Mouse (Mus musculus) limb, embryonic 10.5 days (tissue): ENCODE results near the gene Kif21b. TPM values are rescaled to one million over a fixed set of nuclear protein-coding genes. Genes with fewer than 3 reads are reported as not detected.

Experiments
- DNase-seq: peaks from one replicate; pipeline ENCODE4 v3.0.0-alpha.2; 2017; ENCODE audit warnings: low spot score
- H3K27ac ChIP-seq: fragments of 300-500 bp; sonication (generic); 2 replicates; pipeline ENCODE4 v1.5.1; 2016; ENCODE audit warnings: mild to moderate bottlenecking
- H3K27me3 ChIP-seq: fragments of 300-500 bp; sonication (generic); 2 replicates; pipeline ENCODE4 v1.6.1; 2016; ENCODE audit warnings: low read depth, mild to moderate bottlenecking; ENCODE audit not compliant: poor library complexity, severe bottlenecking
- H3K36me3 ChIP-seq: fragments of 300-500 bp; sonication (generic); 2 replicates; pipeline ENCODE4 v1.6.1; 2016; ENCODE audit warnings: mild to moderate bottlenecking, moderate library complexity
- H3K4me1 ChIP-seq: fragments of 300-500 bp; sonication (generic); 2 replicates; pipeline ENCODE4 v1.6.1; 2016
- H3K4me3 ChIP-seq: fragments of 300-500 bp; sonication (generic); 2 replicates; pipeline ENCODE4 v1.5.1; 2016; ENCODE audit warnings: mild to moderate bottlenecking, moderate library complexity
- H3K9me3 ChIP-seq: fragments of 300-500 bp; sonication (generic); replicated peaks from 2 replicates; pipeline ENCODE4 v1.6.1; 2016; ENCODE audit warnings: mild to moderate bottlenecking
- WGBS: fragments of 180-500 bp; shearing (Covaris S2); methylation state at CpG from one replicate; pipeline ENCODE4 v1.1.7; 2016; 5-methylcytosine and 5-hydroxymethylcytosine counted together
- polyA plus RNA-seq: library from polyadenylated mRNA; unstranded; fragments of >200 nt; fragmentation: Nextera tagmentation; extraction: Ambion mirVana; gene quantifications from 2 replicates; pipeline ENCODE4 v1.2.1, GENCODE M21; 2016

The Kif21b gene
- polyA plus RNA-seq, 1 experiment from 2014 or later, result 10.9 TPM

DNA sequence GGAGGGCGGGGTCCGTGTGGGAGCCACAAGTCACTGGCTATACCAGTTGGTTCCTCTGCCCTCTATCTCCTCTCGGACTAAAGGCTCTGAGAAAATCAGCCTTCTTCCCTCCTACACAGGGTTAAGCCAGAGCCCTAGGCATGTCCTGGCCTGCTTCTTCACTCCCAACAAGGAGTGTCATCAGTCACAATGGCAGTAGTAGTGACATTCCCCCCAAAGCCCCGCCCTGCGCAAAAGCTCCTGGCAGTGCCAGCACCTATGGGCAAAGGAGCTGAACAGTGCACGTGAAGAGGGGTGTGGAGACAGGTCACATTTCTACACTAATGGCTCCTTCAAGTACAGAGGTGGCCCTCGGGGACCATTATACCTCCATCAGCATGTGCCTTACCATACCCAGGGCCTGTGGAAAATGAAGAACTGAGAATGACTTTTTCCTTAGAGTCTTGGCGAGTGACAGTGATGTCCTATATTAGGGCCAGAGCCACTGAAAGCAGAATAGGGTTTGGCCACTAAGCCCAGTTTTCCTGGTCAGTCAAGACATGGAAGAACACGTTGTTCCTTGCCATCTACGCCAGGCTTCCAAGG lies 92.7 kb downstream of the Kif21b start:
- DNase-seq, result no peak
- Histone ChIP-seq H3K4me3 (no peak overlapping the region), H3K9me3 (no peaks in the 10 kb centered on the region), H3K4me1 (peaks cover 12% of the 10 kb centered on the region), H3K36me3 (peaks cover 98% of the 10 kb centered on the region), H3K27ac (no peak overlapping the region), H3K27me3 (no peaks in the 10 kb centered on the region)
- 82% methylated on average over 10 of the region's 10 CpGs for WGBS

DNA sequence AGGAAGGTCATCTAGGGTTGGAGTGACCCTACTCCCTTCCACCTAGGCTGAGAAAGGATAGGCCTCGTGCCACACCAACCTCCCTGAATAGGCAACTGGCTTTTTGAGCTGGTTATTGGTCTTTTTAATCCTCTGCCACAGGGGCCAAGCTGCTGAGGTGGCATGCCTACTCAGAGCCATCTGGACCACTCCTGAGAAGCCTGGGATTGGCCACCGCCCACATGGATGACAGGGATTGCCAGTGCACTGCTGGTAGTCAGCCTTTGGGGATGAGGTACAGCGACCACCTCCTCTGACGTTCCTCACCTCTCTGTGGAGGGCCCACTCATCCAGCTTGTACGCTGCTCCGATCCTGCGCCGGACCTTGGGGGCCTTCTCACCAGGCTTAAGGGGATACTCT lies 94.7 kb downstream of the Kif21b start:
- Histone ChIP-seq H3K9me3 (no peaks in the 10 kb centered on the region), H3K36me3 (peaks cover 78% of the 10 kb centered on the region), H3K27me3 (no peaks in the 10 kb centered on the region), H3K4me1 (peaks cover 32% of the 10 kb centered on the region), H3K4me3 (no peak overlapping the region), H3K27ac (no peak overlapping the region)
- no peak for DNase-seq
- WGBS, result 94% methylated on average over 8 of the region's 8 CpGs

DNA sequence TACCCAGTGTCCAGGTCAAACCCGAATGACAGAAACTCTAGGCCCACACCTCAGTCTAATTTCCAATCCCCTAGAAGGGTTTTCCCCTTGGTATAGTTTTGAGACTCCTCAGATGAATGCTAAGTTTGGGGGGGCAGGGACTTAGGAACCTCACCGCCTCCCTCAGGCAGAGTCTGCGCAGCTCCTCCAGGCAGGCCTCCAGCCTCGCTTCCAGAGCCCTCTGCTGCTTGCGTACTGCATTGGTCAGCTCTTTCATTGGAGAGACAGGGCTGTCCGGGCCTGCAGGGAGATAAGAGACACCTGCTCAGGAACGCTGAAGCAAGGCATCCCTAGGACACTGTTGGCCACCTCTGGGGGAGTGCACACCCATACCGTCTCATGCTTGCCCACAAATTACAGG lies 95.4 kb downstream of the Kif21b start:
- H3K4me3 ChIP-seq, result no peak overlapping the region
- DNase-seq, result no peak
- no peak overlapping the region for H3K27ac ChIP-seq
- WGBS, result 88% methylated on average over 8 of the region's 8 CpGs
- no peaks in the 10 kb centered on the region for H3K9me3 ChIP-seq
- H3K4me1 ChIP-seq, result peaks cover 40% of the 10 kb centered on the region
- no peaks in the 10 kb centered on the region for H3K27me3 ChIP-seq
- peaks cover 70% of the 10 kb centered on the region for H3K36me3 ChIP-seq

Other genes starting within 250 kb of the Kif21b start
- 0.30 and 0.63 TPM in 2 replicates for gene Pkp1, start 212.2 kb upstream of the Kif21b start, polyA plus RNA-seq
- 0.04 TPM in 1 of 2 replicates, not detected in the other for gene Igfn1, start 125.0 kb upstream of the Kif21b start, polyA plus RNA-seq
- gene Tmem9, start 123.2 kb upstream of the Kif21b start, polyA plus RNA-seq, result 147 and 162 TPM in 2 replicates
- not detected in 2 replicates for gene Ascl5, start 80.6 kb upstream of the Kif21b start, polyA plus RNA-seq
- 0.06 TPM in 1 of 2 replicates, not detected in the other for gene Cacna1s, start 78.6 kb upstream of the Kif21b start, polyA plus RNA-seq
- gene Mroh3, start 81.4 kb downstream of the Kif21b start, polyA plus RNA-seq, result 0.15 and 0.25 TPM in 2 replicates
- 23.6 and 29.2 TPM in 2 replicates for gene Inava, start 102.9 kb downstream of the Kif21b start, polyA plus RNA-seq
- not detected in 2 replicates for gene Gpr25, start 129.5 kb downstream of the Kif21b start, polyA plus RNA-seq
- 11.6 and 11.7 TPM in 2 replicates for gene Camsap2, start 214.7 kb downstream of the Kif21b start, polyA plus RNA-seq